Mouse (Mus musculus) liver, adult 2 months (tissue): ENCODE results near the gene Ifnz.

Experiments
- CTCF ChIP-seq: fragments of 200-500 bp; IDR thresholded peaks from 2 replicates; pipeline ENCODE4 v1.5.1; 2011; ENCODE audit warnings: low read depth, low read length, control low read depth
- POLR2A ChIP-seq: fragments of 200-500 bp; IDR thresholded peaks from 2 replicates; pipeline ENCODE4 v1.6.1; 2011; ENCODE audit warnings: low read length, control low read depth; ENCODE audit not compliant: insufficient read depth; ENCODE audit errors: extremely low read depth

DNA sequence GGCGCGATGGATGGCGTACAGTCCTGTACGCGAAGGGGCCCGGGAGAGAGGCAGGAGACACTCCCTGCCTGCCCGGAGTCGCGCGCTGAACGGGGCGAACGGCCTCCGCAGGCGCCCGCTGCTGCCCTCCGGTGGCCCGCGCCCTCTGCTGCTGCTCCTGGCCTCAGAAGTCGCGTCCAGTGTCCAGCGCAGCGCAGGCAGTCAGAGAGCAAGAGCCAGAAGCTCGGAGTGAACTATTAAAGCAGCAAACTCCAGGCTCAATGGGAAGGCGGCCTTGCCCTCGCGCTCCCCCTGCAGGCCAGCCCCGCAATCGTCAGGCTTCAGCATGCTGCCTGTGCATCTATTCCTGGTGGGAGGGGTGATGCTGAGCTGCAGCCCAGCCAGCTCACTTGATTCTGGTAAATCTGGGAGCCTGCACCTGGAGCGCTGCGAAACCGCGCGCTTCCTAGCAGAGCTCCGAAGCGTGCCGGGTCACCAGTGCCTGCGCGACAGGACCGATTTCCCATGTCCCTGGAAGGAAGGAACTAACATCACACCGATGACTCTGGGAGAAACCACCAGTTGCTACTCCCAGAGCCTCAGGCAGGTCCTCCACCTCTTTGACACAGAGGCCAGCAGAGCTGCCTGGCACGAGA lies 18.4 kb upstream of the Ifnz start:
- TF ChIP-seq POLR2A (0 out of 2 replicates have a peak, but pooled peaks have one; percentile 13), CTCF (peak; percentile 40; the same call in 1 of the 2 replicates)
